Mouse (Mus musculus): ENCODE data around the gene Spag5. TPM values are rescaled to one million over a fixed set of nuclear protein-coding genes. Genes with fewer than 3 reads are reported as not detected.

Gene Spag5
- polyA plus RNA-seq, 1 experiment from 2014 or later, result 43.3 TPM

- no peaks in the 10 kb centered on the region for H3K9me3 ChIP-seq (replicated peaks)
- H3K4me3 ChIP-seq (replicated peaks), result no peak overlapping the region
- H3K27ac ChIP-seq, result no peak overlapping the region
- H3K36me3 ChIP-seq, result peaks cover 92% of the 10 kb centered on the region
- ATAC-seq (replicated peaks; ENCODE audit: low FRiP score), result no peak
- no peak overlapping the region for H3K4me2 ChIP-seq
- no peak overlapping the region for H3K9ac ChIP-seq
- 91% methylated on average over 7 of the region's 7 CpGs for WGBS
- H3K27me3 ChIP-seq, result no peaks in the 10 kb centered on the region
- H3K4me1 ChIP-seq, result no peaks in the 10 kb centered on the region
These were observed 12.1 kb upstream of the Spag5 start for GRCm38 (mm10) chr11:78289146-78289763.

DNA sequence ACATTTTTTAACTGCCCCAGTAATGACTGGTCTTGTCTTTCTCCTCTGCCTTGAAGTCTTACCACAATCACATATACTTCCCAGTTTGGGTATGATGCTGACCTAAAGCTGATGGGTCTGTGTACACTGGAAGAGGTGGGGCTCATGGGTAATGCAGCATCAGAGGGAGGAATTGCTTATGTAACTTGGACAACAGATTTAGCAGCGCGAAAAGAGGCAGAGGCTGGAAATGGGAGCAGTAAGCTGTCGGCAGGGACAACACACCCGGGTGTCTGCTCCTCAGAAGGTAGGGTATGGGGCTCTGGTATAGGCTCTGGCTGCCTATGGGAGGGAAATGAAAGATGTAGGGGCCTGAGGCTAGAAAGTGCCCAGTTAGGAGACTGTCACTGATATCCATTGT is 10.7 kb upstream of the Spag5 start, which contains the start of gene BC030499:
TSS of gene BC030499 (plus strand) at position 188 of the 400 bp plus-strand sequence.
- 93% methylated on average over 4 of the region's 4 CpGs for WGBS
- Histone ChIP-seq H3K4me2 (no peak within 1 kb of the TSS), H3K9me3 (replicated peaks) (no peaks in the 10 kb centered on the region), H3K4me3 (replicated peaks) (no peak within 1 kb of the TSS), H3K27me3 (no peaks in the 10 kb centered on the region), H3K27ac (no peak within 1 kb of the TSS), H3K4me1 (no peaks in the 10 kb centered on the region), H3K36me3 (peaks cover 81% of the 10 kb centered on the region), H3K9ac (no peak within 1 kb of the TSS)
- ATAC-seq (replicated peaks; ENCODE audit: low FRiP score), result no peak

- no peak overlapping the region for H3K4me2 ChIP-seq
- no peaks in the 10 kb centered on the region for H3K9me3 ChIP-seq (replicated peaks)
- no peak overlapping the region for H3K9ac ChIP-seq
- no peak overlapping the region for H3K4me3 ChIP-seq (replicated peaks)
- peaks cover 42% of the 10 kb centered on the region for H3K36me3 ChIP-seq
- no peak for ATAC-seq (replicated peaks; ENCODE audit: low FRiP score)
- WGBS, result 94% methylated on average over 6 of the region's 6 CpGs
- H3K4me1 ChIP-seq, result no peaks in the 10 kb centered on the region
- H3K27me3 ChIP-seq, result no peaks in the 10 kb centered on the region
- H3K27ac ChIP-seq, result no peak overlapping the region
These were observed 6.7 kb upstream of the Spag5 start for GRCm38 (mm10) chr11:78294585-78294984.

DNA sequence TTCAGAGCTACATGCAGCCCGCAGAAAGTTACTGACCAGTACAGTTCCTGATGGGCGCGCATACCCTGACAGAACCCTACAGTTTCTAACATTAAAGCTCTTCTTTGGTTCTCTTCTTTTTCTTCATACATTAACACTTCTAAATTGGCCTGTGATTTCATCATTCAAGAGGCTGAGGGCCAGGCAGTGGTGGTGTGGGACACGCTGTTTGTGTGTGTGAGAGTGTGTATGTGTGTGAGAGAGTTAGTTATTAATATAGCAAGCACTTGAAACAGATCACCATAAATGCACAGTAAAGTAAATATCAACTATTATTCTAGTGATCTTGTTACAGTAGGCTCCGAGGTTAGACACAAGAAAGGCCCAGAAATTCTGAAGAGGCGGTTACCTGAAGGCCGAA is 412 bp upstream of the Spag5 start:
- WGBS, result 59% methylated on average over 7 of the region's 7 CpGs
- no peak; the same call in 1 of the 2 replicates for ATAC-seq (replicated peaks; ENCODE audit: low FRiP score)

GRCm38 (mm10) chr11:78305272-78305671 is 3.9 kb downstream of the Spag5 start:
- Histone ChIP-seq H3K4me1 (peaks cover 19% of the 10 kb centered on the region), H3K27me3 (no peaks in the 10 kb centered on the region), H3K4me2 (no peak overlapping the region), H3K4me3 (replicated peaks) (no peak overlapping the region), H3K27ac (no peak overlapping the region), H3K9ac (no peak overlapping the region), H3K9me3 (replicated peaks) (no peaks in the 10 kb centered on the region), H3K36me3 (peaks cover 64% of the 10 kb centered on the region)
- ATAC-seq (replicated peaks; ENCODE audit: low FRiP score), result no peak
- 93% methylated on average over 4 of the region's 4 CpGs for WGBS

More for the DNA sequence above, 412 bp upstream of the Spag5 start:
- no peaks in the 10 kb centered on the region for H3K27me3 ChIP-seq
- peak overlapping the region; percentile 81 for H3K27ac ChIP-seq
- peaks cover 26% of the 10 kb centered on the region for H3K36me3 ChIP-seq
- H3K4me2 ChIP-seq, result peak overlapping the region; percentile 76
- peak overlapping the region; percentile 25; the same call in 1 of the 2 replicates for H3K9ac ChIP-seq
- peak overlapping the region; percentile 84 for H3K4me3 ChIP-seq (replicated peaks)
- H3K9me3 ChIP-seq (replicated peaks), result no peaks in the 10 kb centered on the region
- H3K4me1 ChIP-seq, result peaks cover 15% of the 10 kb centered on the region

DNA sequence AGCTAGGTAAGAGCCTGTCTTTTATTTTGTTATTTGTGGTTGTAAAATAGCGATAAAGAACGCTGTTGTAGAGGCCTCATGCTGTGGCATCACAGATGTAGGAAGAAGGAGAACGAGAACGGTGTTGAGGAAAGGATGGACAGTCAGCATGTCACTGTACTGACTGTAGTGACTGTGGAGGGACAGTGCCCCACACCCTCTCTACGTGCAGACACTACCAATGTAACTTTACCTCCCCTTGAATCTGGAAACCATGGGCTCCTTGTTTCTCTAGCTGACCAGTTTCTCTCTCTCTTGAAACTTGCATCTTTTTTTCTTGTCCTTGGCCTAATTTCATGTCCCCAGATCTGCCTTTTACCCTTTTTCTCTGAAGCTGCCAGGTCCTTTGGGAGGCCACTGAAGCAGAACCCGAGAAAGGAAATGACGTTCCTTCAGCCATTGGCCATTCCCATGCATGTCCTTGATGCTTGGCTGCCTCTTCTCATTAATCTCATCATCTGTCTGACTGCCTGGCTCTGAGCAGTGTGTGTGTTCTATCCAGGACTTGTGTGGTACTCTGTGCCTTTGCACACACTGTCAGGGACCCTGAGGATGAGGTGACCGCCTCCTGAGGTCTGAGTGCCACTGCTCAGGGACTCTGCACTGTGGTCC is 9.7 kb downstream of the Spag5 start:
- H3K9me3 ChIP-seq (replicated peaks), result no peaks in the 10 kb centered on the region
- no peak overlapping the region for H3K4me3 ChIP-seq (replicated peaks)
- H3K4me1 ChIP-seq, result peaks cover 4% of the 10 kb centered on the region; the same call in 1 of the 2 replicates
- 85% methylated on average over 8 of the region's 8 CpGs for WGBS
- no peak overlapping the region for H3K27ac ChIP-seq
- H3K36me3 ChIP-seq, result peaks cover 91% of the 10 kb centered on the region
- H3K27me3 ChIP-seq, result no peaks in the 10 kb centered on the region
- H3K4me2 ChIP-seq, result no peak overlapping the region
- no peak overlapping the region for H3K9ac ChIP-seq
- ATAC-seq (replicated peaks; ENCODE audit: low FRiP score), result no peak

GRCm38 (mm10) chr11:78313662-78314061 is 12.3 kb downstream of the Spag5 start:
- Histone ChIP-seq H3K4me2 (no peak overlapping the region), H3K4me1 (no peaks in the 10 kb centered on the region), H3K27ac (no peak overlapping the region), H3K9me3 (replicated peaks) (no peaks in the 10 kb centered on the region), H3K4me3 (replicated peaks) (no peak overlapping the region), H3K36me3 (peaks cover 95% of the 10 kb centered on the region), H3K9ac (no peak overlapping the region), H3K27me3 (no peaks in the 10 kb centered on the region)
- WGBS, result 93% methylated on average over 2 of the region's 2 CpGs
- ATAC-seq (replicated peaks; ENCODE audit: low FRiP score), result no peak

DNA sequence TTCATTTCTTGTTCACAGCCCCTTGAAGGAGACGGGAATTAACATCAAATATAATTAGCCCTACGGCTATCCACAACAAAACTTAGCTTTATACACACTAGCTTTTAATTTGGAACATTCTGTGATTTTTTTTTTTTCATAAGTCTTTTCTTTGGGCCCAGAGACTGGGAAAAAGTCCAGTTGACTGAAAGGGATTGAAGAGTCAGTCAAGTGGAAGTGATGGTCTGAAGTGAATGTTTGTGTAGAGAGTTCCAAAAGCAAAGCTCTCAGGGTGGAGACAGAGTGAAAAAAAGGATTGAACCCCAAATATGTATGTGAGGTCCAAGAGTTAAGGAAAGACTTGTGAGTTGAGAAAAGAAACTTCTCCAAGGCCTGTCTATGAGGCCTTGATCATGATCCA is 17.1 kb downstream of the Spag5 start:
- no peak overlapping the region for H3K27ac ChIP-seq

GRCm38 (mm10) chr11:78322076-78322831 is 20.9 kb downstream of the Spag5 start:
- Histone ChIP-seq H3K27ac (peak overlapping the region; percentile 69), H3K4me1 (peaks cover 18% of the 10 kb centered on the region), H3K27me3 (no peaks in the 10 kb centered on the region), H3K4me3 (replicated peaks) (no peak overlapping the region), H3K4me2 (peak overlapping the region; percentile 47), H3K9me3 (replicated peaks) (no peaks in the 10 kb centered on the region), H3K36me3 (peaks cover 50% of the 10 kb centered on the region), H3K9ac (no peak overlapping the region; the same call in 1 of the 2 replicates)
- ATAC-seq (replicated peaks; ENCODE audit: low FRiP score), result no peak; the same call in 1 of the 2 replicates
- 65% methylated on average over 2 of the region's 2 CpGs for WGBS

More for the DNA sequence above, 17.1 kb downstream of the Spag5 start:
- H3K27me3 ChIP-seq, result no peaks in the 10 kb centered on the region
- H3K4me2 ChIP-seq, result no peak overlapping the region
- no peak for ATAC-seq (replicated peaks; ENCODE audit: low FRiP score)
- no peaks in the 10 kb centered on the region for H3K9me3 ChIP-seq (replicated peaks)
- H3K9ac ChIP-seq, result no peak overlapping the region
- WGBS, result 93% methylated on average over 2 of the region's 2 CpGs
- peaks cover 16% of the 10 kb centered on the region for H3K4me1 ChIP-seq
- H3K36me3 ChIP-seq, result peaks cover 87% of the 10 kb centered on the region
- H3K4me3 ChIP-seq (replicated peaks), result no peak overlapping the region

GRCm38 (mm10) chr11:78322860-78323259 is 21.5 kb downstream of the Spag5 start, which contains the start of gene Aldoc:
TSS of gene Aldoc (plus strand) at chr11:78322968.
- peak; percentile 95 for ATAC-seq (replicated peaks; ENCODE audit: low FRiP score)
- Histone ChIP-seq H3K27me3 (no peaks in the 10 kb centered on the region), H3K9ac (peak within 1 kb of the TSS; percentile 3; the same call in 1 of the 2 replicates), H3K9me3 (replicated peaks) (no peaks in the 10 kb centered on the region), H3K36me3 (peaks cover 44% of the 10 kb centered on the region), H3K4me1 (peaks cover 18% of the 10 kb centered on the region), H3K27ac (peak within 1 kb of the TSS; percentile 69), H3K4me3 (replicated peaks) (peak within 1 kb of the TSS; percentile 22), H3K4me2 (peak within 1 kb of the TSS; percentile 47)
- WGBS, result 4% methylated on average over 15 of the region's 15 CpGs

GRCm38 (mm10) chr11:78324000-78324785 is 22.9 kb downstream of the Spag5 start:
- no peak for ATAC-seq (replicated peaks; ENCODE audit: low FRiP score)
- no peak overlapping the region for H3K4me2 ChIP-seq
- no peaks in the 10 kb centered on the region for H3K9me3 ChIP-seq (replicated peaks)
- H3K36me3 ChIP-seq, result peaks cover 30% of the 10 kb centered on the region
- H3K4me3 ChIP-seq (replicated peaks), result no peak overlapping the region
- 0 out of 2 replicates have a peak overlapping the region, but pooled peaks have one; percentile 2 for H3K9ac ChIP-seq
- no peaks in the 10 kb centered on the region for H3K27me3 ChIP-seq
- H3K27ac ChIP-seq, result no peak overlapping the region
- H3K4me1 ChIP-seq, result peaks cover 23% of the 10 kb centered on the region
- 87% methylated on average over 15 of the region's 15 CpGs for WGBS
